Mouse (Mus musculus): ENCODE data around the gene Hoxa9. TPM values are rescaled to one million over a fixed set of nuclear protein-coding genes. Genes with fewer than 3 reads are reported as not detected.

Gene Hoxa9
- polyA plus RNA-seq, 2 experiments, result 0.43 to 0.76 TPM

DNA sequence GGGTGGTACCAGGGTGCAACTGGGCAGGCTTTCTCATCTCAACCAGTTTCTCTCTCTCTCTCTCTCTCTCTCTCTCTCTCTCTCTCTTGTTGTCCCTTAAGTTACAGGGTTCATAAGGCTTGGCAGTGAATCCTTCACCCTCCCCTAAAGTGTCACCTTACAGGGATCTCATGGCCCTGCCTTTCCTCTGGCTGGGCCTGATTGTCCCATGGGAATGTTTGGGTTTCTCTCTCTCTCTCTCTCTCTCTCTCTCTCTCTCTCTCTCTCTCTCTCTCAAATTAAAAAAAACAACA, 23.3 kb downstream of the Hoxa9 start:
- no peaks in the 10 kb centered on the region for H3K9me3 ChIP-seq (ENCODE audit: control insufficient read depth, low read length)
- no peak overlapping the region for H3K27ac ChIP-seq
- no peak overlapping the region for H3K4me3 ChIP-seq (ENCODE audit: insufficient read depth in 1 of 2, low read depth in 2 of 2, low read length in 2 of 2)
- H3K4me2 ChIP-seq (ENCODE audit: low read depth), result no peak overlapping the region
- TF ChIP-seq EP300 (IDR thresholded peaks at IDR 0.05; ENCODE audit: low read depth) (no peak), CTCF (IDR thresholded peaks at IDR 0.05; ENCODE audit: low read depth) (no peak)
- no peaks in the 10 kb centered on the region for H3K4me1 ChIP-seq (replicated peaks; ENCODE audit: control insufficient read depth in 2 of 2, insufficient read depth in 2 of 2, low read length in 1 of 2)
- ATAC-seq (ENCODE audit: insufficient read depth) (no peak), DNase-seq (ENCODE audit: low read depth in 3 of 3, low spot score in 3 of 3) (no peak)
- peaks cover 97% of the 10 kb centered on the region for H3K27me3 ChIP-seq (ENCODE audit: control insufficient read depth, insufficient read depth, low read length)
- no peaks in the 10 kb centered on the region for H3K36me3 ChIP-seq (replicated peaks; ENCODE audit: control insufficient read depth, insufficient read depth, low read depth)
- H3K9ac ChIP-seq (replicated peaks), result no peak overlapping the region

DNA sequence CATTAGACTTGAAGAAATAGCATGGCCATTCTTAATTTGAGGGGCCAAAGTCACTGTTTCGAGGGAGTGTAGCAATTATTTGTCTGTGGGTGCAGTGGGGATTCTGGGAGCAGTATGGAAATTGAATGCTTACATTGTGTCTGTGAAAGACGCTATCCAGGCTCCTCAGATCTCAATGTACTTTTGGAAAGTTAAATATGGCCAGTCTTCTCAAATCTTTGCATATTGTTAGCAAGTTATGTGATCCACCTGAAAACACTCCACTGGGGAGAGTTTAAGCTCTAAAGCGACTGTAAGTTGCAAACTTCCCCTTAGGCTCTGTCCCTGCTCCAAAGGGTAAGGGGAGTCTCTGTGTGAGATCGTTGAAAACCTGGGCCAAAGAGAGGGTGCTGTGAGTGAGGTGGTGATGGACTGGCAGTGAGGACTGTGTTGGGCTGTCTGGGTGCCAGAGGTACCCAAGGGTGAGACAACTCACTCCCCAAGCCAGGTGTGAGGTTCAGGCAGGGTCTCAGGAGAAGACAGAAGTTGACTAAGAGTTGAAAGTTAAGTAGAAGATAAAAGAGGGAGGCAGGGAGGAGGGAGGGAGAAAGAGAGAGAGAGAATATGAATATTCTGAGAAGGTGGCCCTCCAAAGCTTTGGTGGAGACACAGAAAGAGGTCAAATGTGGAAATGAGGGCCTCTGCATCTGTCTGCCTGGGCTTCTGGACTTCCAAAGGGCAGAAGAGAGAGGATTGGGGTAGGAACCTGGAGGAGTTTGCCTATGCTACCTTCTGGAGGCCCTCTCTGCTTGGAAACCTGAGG, 23.8 kb downstream of the Hoxa9 start:
- no peak for ATAC-seq (ENCODE audit: insufficient read depth)
- Histone ChIP-seq H3K4me1 (replicated peaks; ENCODE audit: control insufficient read depth in 2 of 2, insufficient read depth in 2 of 2, low read length in 1 of 2) (no peaks in the 10 kb centered on the region), H3K27me3 (ENCODE audit: control insufficient read depth, insufficient read depth, low read length) (peaks cover 97% of the 10 kb centered on the region), H3K4me3 (ENCODE audit: insufficient read depth in 1 of 2, low read depth in 2 of 2, low read length in 2 of 2) (no peak overlapping the region), H3K9me3 (ENCODE audit: control insufficient read depth, low read length) (no peaks in the 10 kb centered on the region), H3K36me3 (replicated peaks; ENCODE audit: control insufficient read depth, insufficient read depth, low read depth) (no peaks in the 10 kb centered on the region), H3K4me2 (ENCODE audit: low read depth) (no peak overlapping the region), H3K27ac (no peak overlapping the region), H3K9ac (replicated peaks) (no peak overlapping the region)
- WGBS (ENCODE audit: insufficient replicate concordance), result 18% methylated on average over 4 of the region's 4 CpGs
- DNase-seq (ENCODE audit: low read depth in 3 of 3, low spot score in 3 of 3), result no peak
- no peak for TF ChIP-seq EP300 (IDR thresholded peaks at IDR 0.05; ENCODE audit: low read depth)
- TF ChIP-seq CTCF (IDR thresholded peaks at IDR 0.05; ENCODE audit: low read depth), result no peak

DNA sequence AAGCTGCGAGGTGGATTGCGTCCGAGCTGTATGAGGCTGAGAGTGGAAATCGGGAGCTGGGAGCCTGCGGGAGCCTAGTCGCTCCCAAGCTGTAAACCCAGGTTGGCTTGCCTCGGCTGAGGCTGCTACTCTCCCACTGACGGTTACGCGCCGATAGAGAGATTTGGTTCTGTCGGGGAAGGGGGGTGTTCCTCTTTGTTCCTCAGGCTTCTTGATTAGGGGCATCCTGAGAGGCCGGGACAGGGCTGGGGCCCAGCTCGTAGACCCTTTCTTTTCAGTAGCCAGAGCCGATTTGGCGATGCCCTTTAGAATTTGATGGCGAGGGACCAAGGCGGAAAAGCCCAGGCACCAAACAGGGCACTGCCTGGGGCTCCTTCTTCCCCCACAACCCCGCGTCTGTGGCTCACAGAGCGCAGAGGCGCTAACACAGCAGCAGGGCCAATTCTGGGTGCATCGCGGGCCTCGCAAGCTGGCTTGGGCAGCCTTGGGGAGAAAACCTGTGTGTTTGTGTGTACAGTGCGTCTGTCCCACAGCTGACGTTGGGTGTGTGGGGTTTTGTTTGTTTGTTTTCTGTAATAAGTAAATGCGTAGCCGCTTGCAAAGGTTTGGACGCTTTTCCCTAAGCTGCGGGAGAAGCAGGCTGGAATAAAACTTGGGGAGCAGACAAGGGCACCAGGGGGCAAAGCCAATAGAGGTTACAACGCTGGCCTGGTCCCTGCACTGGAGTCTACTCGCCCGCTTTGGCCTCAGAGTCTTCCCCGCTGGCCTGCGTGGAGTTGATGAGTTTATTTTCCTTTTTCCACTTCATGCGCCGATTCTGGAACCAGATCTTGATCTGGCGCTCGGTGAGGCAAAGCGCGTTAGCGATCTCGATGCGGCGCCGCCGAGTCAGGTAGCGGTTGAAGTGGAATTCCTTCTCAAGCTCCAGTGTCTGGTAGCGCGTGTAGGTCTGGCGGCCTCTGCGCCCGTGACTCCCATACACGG, 25.0 kb downstream of the Hoxa9 start:
- H3K4me2 ChIP-seq (ENCODE audit: low read depth), result no peak overlapping the region
- DNase-seq (ENCODE audit: low read depth in 3 of 3, low spot score in 3 of 3) (no peak), ATAC-seq (ENCODE audit: insufficient read depth) (no peak)
- no peaks in the 10 kb centered on the region for H3K4me1 ChIP-seq (replicated peaks; ENCODE audit: control insufficient read depth in 2 of 2, insufficient read depth in 2 of 2, low read length in 1 of 2)
- H3K27me3 ChIP-seq (ENCODE audit: control insufficient read depth, insufficient read depth, low read length), result peaks cover 96% of the 10 kb centered on the region
- TF ChIP-seq EP300 (IDR thresholded peaks at IDR 0.05; ENCODE audit: low read depth) (no peak), CTCF (IDR thresholded peaks at IDR 0.05; ENCODE audit: low read depth) (no peak)
- no peak overlapping the region for H3K9ac ChIP-seq (replicated peaks)
- H3K36me3 ChIP-seq (replicated peaks; ENCODE audit: control insufficient read depth, insufficient read depth, low read depth), result no peaks in the 10 kb centered on the region
- H3K27ac ChIP-seq, result no peak overlapping the region
- no peaks in the 10 kb centered on the region for H3K9me3 ChIP-seq (ENCODE audit: control insufficient read depth, low read length)
- no peak overlapping the region for H3K4me3 ChIP-seq (ENCODE audit: insufficient read depth in 1 of 2, low read depth in 2 of 2, low read length in 2 of 2)
- 18% methylated on average over 55 of the region's 55 CpGs for WGBS (ENCODE audit: insufficient replicate concordance)

DNA sequence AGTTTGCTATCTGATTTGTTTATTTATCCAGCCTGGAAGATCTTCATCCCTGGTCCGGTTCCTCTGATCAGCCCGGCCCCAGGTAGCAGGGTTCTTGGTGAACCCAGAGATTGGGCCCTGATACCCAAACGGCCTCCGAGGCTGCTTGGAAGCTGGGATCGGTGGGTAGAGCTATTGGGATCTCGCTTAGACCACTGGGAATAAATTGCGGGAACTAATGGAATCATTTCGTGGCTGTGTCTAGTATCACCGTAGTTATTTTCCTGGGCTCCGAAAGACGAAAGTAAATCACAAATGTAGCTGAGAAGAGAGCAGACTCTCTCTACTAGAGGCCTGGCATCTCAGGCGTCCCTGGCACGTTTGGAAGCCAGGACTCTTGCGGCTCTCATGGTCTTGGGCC, 25.7 kb downstream of the Hoxa9 start:
- DNase-seq (ENCODE audit: low read depth in 3 of 3, low spot score in 3 of 3), result no peak
- ATAC-seq (ENCODE audit: insufficient read depth), result no peak
- TF ChIP-seq CTCF (IDR thresholded peaks at IDR 0.05; ENCODE audit: low read depth), result no peak
- no peak for TF ChIP-seq EP300 (IDR thresholded peaks at IDR 0.05; ENCODE audit: low read depth)
- WGBS (ENCODE audit: insufficient replicate concordance), result 18% methylated on average over 14 of the region's 14 CpGs
- Histone ChIP-seq H3K36me3 (replicated peaks; ENCODE audit: control insufficient read depth, insufficient read depth, low read depth) (no peaks in the 10 kb centered on the region), H3K9me3 (ENCODE audit: control insufficient read depth, low read length) (no peaks in the 10 kb centered on the region), H3K4me3 (ENCODE audit: insufficient read depth in 1 of 2, low read depth in 2 of 2, low read length in 2 of 2) (no peak overlapping the region), H3K27me3 (ENCODE audit: control insufficient read depth, insufficient read depth, low read length) (peaks cover 97% of the 10 kb centered on the region), H3K27ac (no peak overlapping the region), H3K9ac (replicated peaks) (no peak overlapping the region), H3K4me2 (ENCODE audit: low read depth) (no peak overlapping the region), H3K4me1 (replicated peaks; ENCODE audit: control insufficient read depth in 2 of 2, insufficient read depth in 2 of 2, low read length in 1 of 2) (no peaks in the 10 kb centered on the region)
